Mouse (Mus musculus) spleen, adult 2 months (tissue): ENCODE data around the gene Vav2. TPM values are rescaled to one million over a fixed set of nuclear protein-coding genes. Genes with fewer than 3 reads are reported as not detected.
A peak's percentile ranks its signal among the peaks of the same experiment; 100 is the strongest.

Experiments
- DNase-seq, 2 experiments: peaks; one replicate each; pipeline versions ENCODE4 v3.0.0 to v3.0.0-alpha.2; 2012 to 2021; ENCODE audit warnings: low spot score in 2 of 2, low read depth in 1 of 2
- H3K27ac ChIP-seq: fragments of 200-500 bp; 2 replicates; pipeline ENCODE4 v1.5.1; 2012; ENCODE audit warnings: low read length, inconsistent platforms; ENCODE audit not compliant: insufficient read depth
- H3K27me3 ChIP-seq: fragments of 200-500 bp; 2 replicates; pipeline ENCODE4 v1.6.1; 2012; ENCODE audit warnings: mild to moderate bottlenecking, moderate library complexity, low read length, inconsistent platforms; ENCODE audit not compliant: control insufficient read depth, insufficient read depth
- H3K36me3 ChIP-seq: fragments of 200-500 bp; 2 replicates; pipeline ENCODE4 v1.6.1; 2012; ENCODE audit warnings: mild to moderate bottlenecking, low read length, inconsistent platforms; ENCODE audit not compliant: control insufficient read depth, insufficient read depth
- H3K4me1 ChIP-seq: fragments of 200-500 bp; 2 replicates; pipeline ENCODE4 v1.6.1; 2011; ENCODE audit warnings: inconsistent platforms; ENCODE audit not compliant: control insufficient read depth, insufficient read depth, insufficient read length
- H3K4me3 ChIP-seq: fragments of 200-500 bp; 2 replicates; pipeline ENCODE4 v1.5.1; 2011; ENCODE audit warnings: mild to moderate bottlenecking, inconsistent platforms; ENCODE audit not compliant: insufficient read depth, insufficient read length; ENCODE audit errors: extremely low read depth
- CTCF ChIP-seq: fragments of 200-500 bp; IDR thresholded peaks from 2 replicates; pipeline ENCODE4 v1.5.1; 2011; ENCODE audit warnings: mild to moderate bottlenecking, inconsistent platforms; ENCODE audit not compliant: insufficient read depth, insufficient read length, insufficient replicate concordance; ENCODE audit errors: extremely low read depth
- POLR2A ChIP-seq: fragments of 200-500 bp; IDR thresholded peaks from 2 replicates; pipeline ENCODE4 v1.6.1; 2011; ENCODE audit warnings: low read depth, low read length, inconsistent platforms
- WGBS: fragments of 180-500 bp; shearing (Covaris S2); methylation state at CpG from one replicate; pipeline ENCODE4 v1.1.7; 2018; 5-methylcytosine and 5-hydroxymethylcytosine counted together
- polyA plus RNA-seq: library from polyadenylated mRNA; depleted of rRNA; stranded (reverse); fragments of >200 nt; gene quantifications from 2 replicates; pipeline ENCODE4 v1.2.3, GENCODE M21; 2012

Vav2 gene
- polyA plus RNA-seq, 1 experiment, result 53.8 TPM

DNA sequence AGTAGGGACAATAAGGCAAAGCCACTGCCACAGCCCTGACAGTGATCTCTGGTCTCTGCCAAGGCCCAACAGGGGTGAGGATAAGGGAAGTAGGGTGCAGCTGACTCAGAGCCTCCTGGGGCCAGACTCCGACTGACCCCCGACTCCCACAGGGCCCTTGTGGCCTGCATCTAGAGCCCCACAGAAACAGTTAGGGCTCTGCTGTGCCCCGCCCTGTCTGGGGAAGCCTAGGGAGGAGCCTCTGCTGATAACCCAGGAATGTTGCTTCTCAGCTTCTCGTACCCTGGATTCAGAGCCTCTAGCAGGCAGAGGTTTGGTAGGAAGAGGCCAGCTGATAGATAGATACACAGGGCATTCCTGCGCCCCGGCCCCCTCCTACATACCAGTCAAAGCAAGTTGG is 99.8 kb downstream of the Vav2 start:
- Histone ChIP-seq H3K36me3 (no peaks in the 10 kb centered on the region; the same call in 1 of the 2 replicates), H3K27ac (no peak overlapping the region), H3K27me3 (no peaks in the 10 kb centered on the region), H3K4me3 (no peak overlapping the region), H3K4me1 (peaks cover 28% of the 10 kb centered on the region; the same call in 1 of the 2 replicates)
- no peak for DNase-seq
- WGBS, result 50% methylated on average over 6 of the region's 6 CpGs
- TF ChIP-seq CTCF, result no peak
- no peak for TF ChIP-seq POLR2A

DNA sequence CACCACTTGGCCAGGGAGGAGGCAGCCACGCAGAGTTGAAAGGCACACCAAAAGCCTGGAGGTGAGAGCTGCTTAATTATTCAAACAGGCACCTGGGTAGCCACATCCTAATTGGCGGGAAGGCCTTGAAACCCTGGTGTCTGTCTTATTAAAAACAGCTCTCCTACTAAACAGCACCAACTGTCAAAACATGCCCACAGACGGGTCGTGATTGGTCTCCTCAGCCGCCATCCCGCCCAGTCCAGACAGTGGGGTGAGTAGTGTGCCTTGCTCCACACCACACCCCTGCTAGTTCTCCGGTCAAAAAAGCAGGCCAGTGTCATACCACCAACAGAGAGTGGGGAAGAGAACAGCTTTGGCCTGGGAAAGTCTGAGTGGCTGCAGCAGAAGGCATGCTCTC is 100.5 kb downstream of the Vav2 start:
- no peak for DNase-seq
- no peaks in the 10 kb centered on the region; the same call in 1 of the 2 replicates for H3K36me3 ChIP-seq
- H3K27me3 ChIP-seq, result no peaks in the 10 kb centered on the region
- WGBS, result 58% methylated on average over 7 of the region's 7 CpGs
- no peak for TF ChIP-seq CTCF
- no peak for TF ChIP-seq POLR2A
- H3K4me3 ChIP-seq, result no peak overlapping the region
- H3K4me1 ChIP-seq, result peaks cover 29% of the 10 kb centered on the region; the same call in 1 of the 2 replicates
- no peak overlapping the region for H3K27ac ChIP-seq

DNA sequence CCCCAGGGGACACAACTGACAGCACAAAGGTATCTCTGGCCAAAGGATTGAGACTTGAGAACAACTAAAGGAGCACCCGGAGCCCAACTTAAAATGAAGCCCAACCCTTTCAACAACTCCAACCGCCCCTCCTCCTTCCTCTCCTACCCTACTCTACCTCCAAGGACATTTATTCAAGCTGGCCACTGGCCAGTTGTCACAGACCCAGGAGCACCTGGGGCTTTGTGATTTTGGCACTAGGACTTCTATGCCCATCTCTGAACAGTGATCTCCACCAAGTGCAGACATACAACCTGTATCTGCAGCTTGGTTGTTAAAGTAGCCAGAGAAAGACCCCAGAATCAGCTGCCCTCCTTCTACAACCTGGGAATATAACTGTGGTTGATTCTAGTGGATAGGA is 102.1 kb downstream of the Vav2 start:
- Histone ChIP-seq H3K4me1 (peaks cover 24% of the 10 kb centered on the region; the same call in 1 of the 2 replicates), H3K27ac (no peak overlapping the region), H3K27me3 (no peaks in the 10 kb centered on the region), H3K36me3 (no peaks in the 10 kb centered on the region), H3K4me3 (no peak overlapping the region)
- WGBS, result 72% methylated on average over 2 of the region's 2 CpGs
- no peak for DNase-seq
- TF ChIP-seq CTCF, result no peak
- TF ChIP-seq POLR2A, result no peak

DNA sequence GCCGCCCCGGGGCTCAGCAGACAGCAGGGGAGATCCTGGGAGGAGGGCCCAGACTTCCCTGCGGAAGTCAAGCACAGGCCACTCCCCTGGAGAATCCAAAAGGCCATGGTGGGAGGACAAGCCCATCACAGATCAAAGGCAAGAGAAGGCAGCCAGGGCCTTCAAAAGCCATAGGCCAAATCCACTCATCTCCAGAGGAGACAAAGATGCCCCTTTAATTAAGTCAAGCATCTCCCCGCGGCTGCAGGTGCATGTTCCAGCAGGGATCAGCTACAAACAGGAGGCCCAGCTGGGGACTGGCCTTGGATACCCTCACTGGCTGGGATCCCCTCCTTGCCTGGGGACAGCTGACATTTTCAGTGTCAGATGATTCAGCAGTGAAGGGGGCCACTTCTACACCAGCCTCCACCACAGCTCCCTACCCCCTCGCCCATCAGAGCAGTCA is 105.4 kb downstream of the Vav2 start:
- no peaks in the 10 kb centered on the region for H3K36me3 ChIP-seq
- no peak overlapping the region for H3K27ac ChIP-seq
- TF ChIP-seq CTCF, result no peak
- TF ChIP-seq POLR2A, result no peak
- peaks cover 20% of the 10 kb centered on the region; the same call in 1 of the 2 replicates for H3K4me1 ChIP-seq
- WGBS, result 86% methylated on average over 6 of the region's 6 CpGs
- no peaks in the 10 kb centered on the region for H3K27me3 ChIP-seq
- DNase-seq, result no peak
- no peak overlapping the region for H3K4me3 ChIP-seq

DNA sequence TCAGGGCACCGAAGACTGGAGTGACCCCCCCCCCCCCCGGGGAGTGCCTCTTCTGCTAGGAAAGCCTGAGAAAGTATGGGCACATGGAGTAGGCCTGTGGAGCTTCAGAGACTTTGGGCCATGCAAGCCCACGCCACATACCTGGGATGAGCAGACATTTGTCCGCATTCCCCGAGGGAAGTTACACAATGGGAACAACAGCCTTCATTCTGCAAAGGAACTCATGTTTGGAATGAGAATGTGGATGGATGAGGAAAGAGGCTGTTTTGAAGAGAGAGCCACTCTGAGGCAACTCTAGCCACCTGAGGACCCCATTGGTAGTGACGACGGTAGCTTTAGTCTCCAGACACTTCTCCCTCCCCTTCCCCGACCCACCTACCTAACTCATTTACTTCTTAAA is 106.0 kb downstream of the Vav2 start:
- 93% methylated on average over 8 of the region's 8 CpGs for WGBS
- DNase-seq, result no peak
- Histone ChIP-seq H3K4me3 (no peak overlapping the region), H3K27ac (no peak overlapping the region), H3K27me3 (no peaks in the 10 kb centered on the region), H3K36me3 (no peaks in the 10 kb centered on the region), H3K4me1 (peaks cover 20% of the 10 kb centered on the region; the same call in 1 of the 2 replicates)
- TF ChIP-seq POLR2A (no peak), CTCF (no peak)

DNA sequence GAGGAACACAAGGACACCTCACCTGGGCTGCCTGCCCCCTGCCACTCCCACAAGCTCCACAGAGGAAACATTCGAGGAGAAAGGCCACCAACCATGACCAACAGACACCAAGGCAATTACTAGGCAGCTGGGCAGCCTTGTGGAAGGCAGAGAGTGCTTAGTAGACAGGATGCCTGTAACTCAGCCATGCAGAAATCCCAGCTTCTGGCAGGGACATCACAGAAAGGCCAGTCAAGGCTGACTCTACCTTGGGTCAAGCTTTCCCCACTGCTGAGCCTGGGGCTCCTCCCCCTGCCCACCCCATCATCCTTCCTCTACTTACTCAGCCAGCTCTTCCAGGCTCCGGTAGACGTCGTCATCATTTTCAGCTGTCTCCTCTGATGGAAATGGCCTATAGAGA is 108.2 kb downstream of the Vav2 start:
- peak overlapping the region; percentile 64 for H3K27ac ChIP-seq
- no peaks in the 10 kb centered on the region for H3K27me3 ChIP-seq
- no peak for TF ChIP-seq POLR2A
- no peak for TF ChIP-seq CTCF
- no peaks in the 10 kb centered on the region for H3K36me3 ChIP-seq
- H3K4me1 ChIP-seq, result peaks cover 27% of the 10 kb centered on the region; the same call in 1 of the 2 replicates
- no peak overlapping the region for H3K4me3 ChIP-seq
- 35% methylated on average over 4 of the region's 4 CpGs for WGBS
- DNase-seq, result peak in 1 of 2 experiments; percentile 22

DNA sequence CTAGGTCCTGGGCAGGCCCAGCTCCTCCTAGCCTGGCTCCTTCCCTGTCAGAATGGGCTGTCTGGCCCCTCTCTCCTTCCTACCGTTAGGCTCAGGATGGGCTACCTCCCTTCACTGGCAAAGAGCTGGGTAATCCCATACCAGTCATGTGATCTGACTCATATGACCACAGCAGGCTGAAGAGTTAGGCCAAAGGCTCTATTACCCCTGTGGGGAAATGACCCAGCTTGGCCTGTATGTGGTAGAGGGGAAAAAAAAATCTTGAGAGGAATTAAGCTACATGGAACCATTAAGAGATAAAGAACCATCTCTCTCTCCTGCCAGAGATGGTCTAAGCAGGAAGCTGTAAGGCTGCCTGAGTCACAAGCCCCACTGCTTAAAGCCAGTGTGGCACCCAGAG is 108.6 kb downstream of the Vav2 start:
- no peaks in the 10 kb centered on the region for H3K36me3 ChIP-seq
- TF ChIP-seq POLR2A (no peak), CTCF (no peak)
- no peaks in the 10 kb centered on the region for H3K27me3 ChIP-seq
- no peak for DNase-seq
- 39% methylated on average over 1 of the region's 1 CpGs for WGBS
- peaks cover 30% of the 10 kb centered on the region; the same call in 1 of the 2 replicates for H3K4me1 ChIP-seq
- no peak overlapping the region for H3K4me3 ChIP-seq
- peak overlapping the region; percentile 64 for H3K27ac ChIP-seq
